Mouse (Mus musculus) cerebellum, adult 9-10 months (tissue): ENCODE results near the gene Fam19a5.
A peak's percentile ranks its signal among the peaks of the same experiment; 100 is the strongest.

Experiments used
- DNase-seq: peaks from one replicate; pipeline ENCODE4 v3.0.0; 2022

Fam19a5 gene

GRCm38 (mm10) chr15:87597149-87597548, 53.0 kb downstream of the Fam19a5 start:
- peak; percentile 70 for DNase-seq

GRCm38 (mm10) chr15:87597766-87598165, 53.7 kb downstream of the Fam19a5 start:
- peak; percentile 37 for DNase-seq

- DNase-seq, result peak; percentile 49
Observed at GRCm38 (mm10) chr15:87598636-87599035, 54.5 kb downstream of the Fam19a5 start.

- DNase-seq, result no peak
Observed at GRCm38 (mm10) chr15:87603316-87603715, 59.2 kb downstream of the Fam19a5 start.

- DNase-seq, result no peak
Observed at GRCm38 (mm10) chr15:87605504-87606280, 61.6 kb downstream of the Fam19a5 start.

- no peak for DNase-seq
Observed at GRCm38 (mm10) chr15:87606702-87607101, 62.6 kb downstream of the Fam19a5 start.

- peak; percentile 38 for DNase-seq
Observed at GRCm38 (mm10) chr15:87609236-87609635, 65.1 kb downstream of the Fam19a5 start.

GRCm38 (mm10) chr15:87623966-87624609, 80.0 kb downstream of the Fam19a5 start:
- DNase-seq, result peak; percentile 91

GRCm38 (mm10) chr15:87624610-87625091, 80.6 kb downstream of the Fam19a5 start:
- no peak for DNase-seq

- DNase-seq, result peak; percentile 90
Observed at GRCm38 (mm10) chr15:87625236-87626023, 81.3 kb downstream of the Fam19a5 start.

GRCm38 (mm10) chr15:87635272-87635671, 91.2 kb downstream of the Fam19a5 start:
- no peak for DNase-seq

GRCm38 (mm10) chr15:87636407-87636806, 92.3 kb downstream of the Fam19a5 start:
- no peak for DNase-seq

GRCm38 (mm10) chr15:87637234-87637633, 93.1 kb downstream of the Fam19a5 start:
- DNase-seq, result no peak

GRCm38 (mm10) chr15:87638270-87638669, 94.2 kb downstream of the Fam19a5 start:
- DNase-seq, result no peak

- no peak for DNase-seq
Observed at GRCm38 (mm10) chr15:87646313-87647061, 102.4 kb downstream of the Fam19a5 start.

- DNase-seq, result no peak
Observed at GRCm38 (mm10) chr15:87649651-87650050, 105.6 kb downstream of the Fam19a5 start.

GRCm38 (mm10) chr15:87654551-87654950, 110.5 kb downstream of the Fam19a5 start:
- no peak for DNase-seq

- DNase-seq, result no peak
Observed at GRCm38 (mm10) chr15:87656496-87657155, 112.5 kb downstream of the Fam19a5 start.

- no peak for DNase-seq
Observed at GRCm38 (mm10) chr15:87659729-87660128, 115.6 kb downstream of the Fam19a5 start.

- no peak for DNase-seq
Observed at GRCm38 (mm10) chr15:87661954-87662353, 117.9 kb downstream of the Fam19a5 start.

GRCm38 (mm10) chr15:87666041-87666750, 122.1 kb downstream of the Fam19a5 start:
- DNase-seq, result peak; percentile 66
